Mouse (Mus musculus) gastrocnemius, postnatal 14 days (tissue): ENCODE data around the gene Zp1. TPM values are rescaled to one million over a fixed set of nuclear protein-coding genes. Genes with fewer than 3 reads are reported as not detected.

Experiments used
- DNase-seq: peaks from one replicate; pipeline ENCODE4 v3.0.0; 2021; ENCODE audit warnings: mixed read lengths
- intact Hi-C: fragments of 180-260 bp; cut with DNase I; formaldehyde crosslinking; loops from one replicate; pipeline ENCODE4 v1.15.1; 2025; ENCODE audit warnings: low total_unique reads
- total RNA-seq, 2 experiments: library from RNA; stranded (reverse); gene quantifications; 2 replicates each; pipeline ENCODE4 v1.2.3; 2021

Gene Zp1
- total RNA-seq, 2 experiments from 2014 or later, result 0.51 TPM; not detected in 1

- intact Hi-C loops, result no loop called here
- no peak for DNase-seq
These were observed 6.2 kb upstream of the Zp1 start for GRCm38 (mm10) chr19:10926666-10927065.

GRCm38 (mm10) chr19:10926123-10926621, 5.7 kb upstream of the Zp1 start:
- no peak for DNase-seq
- intact Hi-C loops, result no loop called here

DNA sequence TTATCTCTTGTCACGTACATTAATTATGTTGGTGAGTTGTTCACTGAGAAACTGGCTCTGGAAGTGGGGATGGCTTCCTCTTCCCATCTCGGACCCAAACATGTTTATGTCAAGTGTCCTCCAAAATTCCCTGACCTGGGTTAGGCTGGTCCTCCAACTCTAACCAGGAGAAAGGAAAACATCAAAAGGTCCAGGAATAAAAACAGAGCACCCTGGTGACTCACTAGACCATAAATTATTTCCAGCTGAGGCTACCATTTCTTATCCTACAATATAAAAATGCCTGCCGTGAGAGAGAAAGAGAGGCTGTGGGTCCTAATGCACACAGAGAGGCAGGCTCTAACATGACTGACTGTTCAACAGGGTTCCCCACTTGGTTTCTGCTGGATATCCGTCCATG, 3.8 kb upstream of the Zp1 start:
- intact Hi-C loops, result no loop called here
- no peak for DNase-seq

GRCm38 (mm10) chr19:10921058-10921457, 626 bp upstream of the Zp1 start:
- intact Hi-C loops, result no loop called here
- DNase-seq, result no peak

DNA sequence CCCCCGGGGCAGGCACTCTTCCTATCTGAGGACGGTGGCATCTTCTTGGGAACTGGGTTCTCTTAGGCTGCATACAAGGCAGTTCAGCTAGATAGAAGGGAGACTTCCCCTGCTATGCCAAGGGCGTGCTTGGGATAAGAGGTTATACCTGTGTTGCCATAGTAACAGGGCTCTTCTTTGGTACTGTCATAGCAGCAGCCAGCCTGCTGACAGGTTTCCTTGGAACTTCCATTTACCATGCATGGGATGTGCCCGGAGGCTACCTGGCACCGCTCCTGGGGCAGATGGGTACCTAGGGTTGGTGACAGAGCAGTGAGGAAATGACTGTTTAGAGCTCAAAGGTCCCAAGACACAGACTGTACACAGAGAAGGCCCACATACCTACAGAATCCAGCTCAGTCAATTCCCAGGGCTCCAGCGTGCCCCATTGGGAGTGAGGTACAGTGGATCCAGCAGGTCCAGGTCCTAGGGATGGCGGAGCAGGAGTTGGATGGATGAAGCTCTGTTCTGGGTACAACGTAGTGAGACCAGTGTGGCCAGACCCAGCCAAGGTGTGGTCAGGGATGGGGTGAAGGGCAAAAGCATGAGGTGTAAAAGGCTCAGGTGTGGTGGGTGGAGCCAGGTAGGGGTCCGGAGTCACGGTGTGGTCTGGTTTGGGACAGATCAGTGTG, 2.0 kb downstream of the Zp1 start:
- intact Hi-C loops, result no loop called here
- DNase-seq, result no peak

- intact Hi-C loops, result no loop called here
- DNase-seq, result no peak
These were observed 3.9 kb downstream of the Zp1 start for GRCm38 (mm10) chr19:10916506-10916905.

- intact Hi-C loops, result no loop called here
- no peak for DNase-seq
These were observed 5.6 kb downstream of the Zp1 start for GRCm38 (mm10) chr19:10914870-10915269.

GRCm38 (mm10) chr19:10914291-10914690, 6.1 kb downstream of the Zp1 start:
- no peak for DNase-seq
- intact Hi-C loops, result no loop called here

DNA sequence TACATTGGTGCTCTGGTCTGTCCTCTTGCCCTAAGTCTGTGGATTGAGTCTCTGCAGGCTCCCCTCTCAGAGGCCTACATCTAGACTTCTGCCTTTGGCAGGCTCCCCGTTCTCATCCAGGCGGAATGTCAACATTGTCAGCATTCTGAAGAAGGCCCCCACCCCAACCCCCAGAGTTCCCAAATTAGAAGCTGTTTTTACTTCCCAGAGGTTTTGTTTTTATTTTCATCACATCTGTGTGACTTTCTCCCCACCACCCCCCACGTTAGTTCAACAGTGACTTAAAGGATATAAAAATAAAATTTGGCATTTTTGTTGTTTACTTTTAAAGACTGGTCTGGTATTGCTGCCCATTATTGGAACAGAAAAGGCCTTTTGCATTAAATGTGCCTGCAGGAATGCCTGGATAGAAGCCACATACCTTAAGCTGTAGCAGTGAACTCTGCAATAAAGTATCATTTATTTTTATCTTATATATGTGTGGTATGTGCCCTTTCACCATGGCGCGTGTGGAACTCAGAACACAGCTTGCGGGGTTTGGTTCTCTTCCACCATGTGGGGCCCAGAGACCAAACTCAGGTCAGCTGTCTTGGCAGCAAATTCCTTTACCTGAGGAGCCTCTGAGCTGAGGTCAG, 11.2 kb downstream of the Zp1 start:
- no peak for DNase-seq
- intact Hi-C loops, result no loop called here

- intact Hi-C loops, result no loop called here
- peak; percentile 48 for DNase-seq
These were observed 12.5 kb downstream of the Zp1 start for GRCm38 (mm10) chr19:10907891-10908290.

DNA sequence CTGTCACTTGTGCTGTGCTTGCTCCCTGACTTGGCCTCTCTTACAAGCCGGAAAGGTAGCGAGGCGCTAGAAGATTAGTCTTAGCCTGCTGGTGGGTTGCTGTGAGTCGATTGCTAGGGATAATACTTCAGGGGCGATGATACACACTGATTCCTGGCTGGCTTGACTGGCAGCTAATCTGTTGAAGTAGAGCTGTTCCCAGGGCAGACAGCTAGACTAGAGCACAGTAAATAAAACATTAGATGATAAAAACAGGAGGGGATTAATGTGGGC, 14.8 kb downstream of the Zp1 start:
- intact Hi-C loops, result no loop called here

DNA sequence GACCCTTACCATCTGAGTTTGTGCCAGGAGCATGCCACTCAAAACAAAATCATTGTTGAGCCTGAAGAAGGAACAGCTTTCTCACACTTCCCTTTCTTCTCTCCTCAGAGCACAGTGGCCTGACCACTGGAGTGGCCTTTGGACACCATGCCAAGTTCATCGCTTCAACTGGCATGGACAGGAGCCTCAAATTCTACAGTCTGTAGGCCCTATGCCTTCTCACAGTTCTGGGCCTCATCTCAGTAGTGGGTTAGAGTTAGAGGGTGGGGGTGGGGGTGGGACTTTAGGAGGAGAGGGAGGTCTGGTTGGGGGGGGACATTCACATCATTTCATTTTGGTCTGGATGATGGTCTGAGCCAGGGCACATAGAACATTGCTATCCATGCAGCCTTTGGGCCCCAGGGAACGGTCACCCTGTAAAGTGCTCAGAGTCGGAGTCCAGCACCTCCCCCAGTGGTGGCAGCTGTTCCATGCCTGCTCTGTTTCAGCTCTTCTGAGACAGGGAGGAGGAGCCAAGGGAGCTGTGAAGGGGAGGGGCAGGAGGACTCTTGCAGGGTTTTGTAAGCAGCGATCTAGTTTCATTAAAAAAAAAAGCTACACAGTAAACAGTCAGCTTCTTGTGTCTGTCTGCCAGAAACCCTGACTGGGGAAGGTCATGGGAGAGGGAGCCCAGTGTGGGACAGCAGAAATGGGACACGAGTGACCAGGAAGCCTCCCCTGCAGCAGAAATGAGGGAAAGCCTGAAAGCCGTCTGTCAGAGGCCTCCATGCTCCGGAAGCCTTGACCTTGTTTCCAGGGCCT, 15.3 kb downstream of the Zp1 start:
- intact Hi-C loops, result no loop called here
- DNase-seq, result peak; percentile 83

More for the DNA sequence above, 14.8 kb downstream of the Zp1 start:
- no peak for DNase-seq

DNA sequence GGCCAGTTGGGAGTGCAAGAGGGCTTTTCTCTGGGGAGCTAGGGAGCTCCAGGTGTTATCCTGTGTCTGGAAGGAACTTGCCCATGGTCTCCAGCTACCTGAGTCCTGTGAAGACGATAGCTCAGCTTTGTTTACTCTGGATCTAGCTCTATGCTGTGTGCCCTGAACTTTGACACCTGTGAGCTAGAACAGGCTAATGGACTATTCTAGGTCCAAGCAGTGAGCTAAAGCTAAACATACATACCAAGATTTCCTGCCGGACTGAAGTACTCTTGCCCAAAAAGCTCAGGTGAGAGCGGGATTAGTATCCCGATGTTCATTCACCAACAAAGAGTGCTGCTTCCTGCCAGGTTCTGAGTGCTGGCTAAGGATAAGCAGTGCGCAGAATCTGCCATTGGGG, 15.9 kb downstream of the Zp1 start:
- intact Hi-C loops, result no loop called here
- no peak for DNase-seq

GRCm38 (mm10) chr19:10901046-10901445, 19.4 kb downstream of the Zp1 start:
- DNase-seq, result no peak
- intact Hi-C loops, result no loop called here

- peak; percentile 67 for DNase-seq
- intact Hi-C loops, result no loop called here
These were observed 20.1 kb downstream of the Zp1 start for GRCm38 (mm10) chr19:10900315-10900714.

DNA sequence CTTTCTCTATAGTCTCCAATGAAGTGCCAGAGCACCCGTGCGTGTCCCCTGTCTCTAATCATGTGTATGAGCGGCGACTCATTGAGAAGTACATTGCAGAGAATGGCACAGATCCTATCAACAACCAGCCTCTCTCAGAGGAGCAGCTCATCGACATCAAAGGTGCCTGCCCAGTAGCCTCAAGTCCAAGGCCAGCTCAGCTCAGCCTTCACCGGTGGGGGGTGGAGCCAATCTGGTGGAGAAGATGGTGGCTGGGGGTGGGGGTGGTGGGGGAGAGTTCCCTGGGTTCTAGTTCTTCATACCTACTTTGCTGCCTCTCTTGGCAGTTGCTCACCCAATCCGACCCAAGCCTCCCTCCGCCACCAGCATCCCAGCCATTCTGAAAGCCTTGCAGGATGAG, 22.9 kb downstream of the Zp1 start:
- intact Hi-C loops, result no loop called here
- DNase-seq, result no peak

DNA sequence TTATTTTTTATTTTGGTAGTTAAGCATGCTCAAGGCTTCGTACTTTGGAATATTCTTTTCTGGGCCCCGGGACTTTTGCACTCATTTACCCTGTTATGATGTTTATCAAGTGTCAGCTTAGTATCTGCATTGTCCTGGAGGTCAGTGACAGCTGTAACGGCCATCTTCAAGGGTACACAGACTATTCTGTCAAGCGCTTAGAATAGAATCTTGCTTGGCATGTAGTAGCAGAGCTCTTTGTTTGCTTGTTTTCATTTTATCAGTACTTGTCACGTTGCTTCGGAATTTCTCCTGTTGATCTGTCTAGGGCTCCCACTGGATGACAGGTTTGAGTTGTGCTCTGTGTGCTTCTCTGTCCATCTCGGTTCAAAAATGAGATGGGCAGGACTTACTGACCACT, 23.6 kb downstream of the Zp1 start:
- DNase-seq, result no peak
- intact Hi-C loops, result no loop called here

GRCm38 (mm10) chr19:10895708-10896107, 24.7 kb downstream of the Zp1 start:
- intact Hi-C loops, result no loop called here
- DNase-seq, result no peak

DNA sequence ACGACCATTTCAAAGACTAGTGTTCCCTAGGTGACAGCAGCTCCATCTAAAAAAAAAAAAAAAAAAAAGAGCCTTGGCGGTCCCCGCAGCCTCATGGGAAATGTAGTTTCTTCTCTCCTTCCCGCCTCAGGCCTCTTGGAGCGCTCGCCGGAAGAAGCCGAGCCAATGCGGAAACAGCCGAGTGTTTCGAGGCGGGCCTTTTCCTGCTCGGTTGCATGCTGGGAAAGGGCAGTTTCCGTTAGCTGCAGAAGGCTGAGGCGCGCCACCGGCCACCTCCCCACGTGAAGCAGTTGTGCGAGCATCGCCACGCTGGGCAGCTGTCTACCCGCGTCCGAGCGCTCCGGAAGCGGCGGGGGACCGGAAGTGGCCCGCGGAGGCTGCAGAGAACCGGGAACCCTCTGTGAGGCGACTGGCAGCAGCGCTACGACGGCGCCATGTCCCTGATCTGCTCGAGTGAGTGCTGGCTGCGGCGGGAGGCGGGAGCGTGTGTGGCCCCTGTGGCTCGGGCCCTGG, 25.4 kb downstream of the Zp1 start, which contains the start of gene Prpf19:
Gene Prpf19, plus strand, starts transcription at position 216 of the 513 bp plus-strand sequence.
- intact Hi-C loops, result no loop called here
- peak; percentile 97 for DNase-seq

DNA sequence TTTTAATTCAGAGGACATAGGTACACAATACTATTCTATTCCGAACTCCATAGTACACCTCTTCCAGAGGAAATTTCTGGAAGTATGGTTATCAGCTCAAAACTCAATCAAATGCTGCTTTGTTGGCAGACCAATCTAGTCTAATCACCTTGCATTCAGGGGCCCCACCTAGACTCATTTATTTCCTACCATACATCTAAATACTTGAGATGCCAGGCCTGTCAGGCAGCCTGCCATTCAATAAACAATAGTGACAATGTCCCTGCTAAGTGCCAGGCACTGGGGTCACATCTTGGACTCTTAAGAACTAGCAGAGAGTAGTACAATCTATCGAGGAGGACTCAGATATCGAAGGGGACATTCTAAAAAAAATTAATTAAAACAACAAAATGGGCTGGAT, 28.2 kb downstream of the Zp1 start:
- intact Hi-C loops, result no loop called here
- DNase-seq, result no peak
